Mouse (Mus musculus): Measurements from ENCODE around the gene Phactr1. TPM values are rescaled to one million over a fixed set of nuclear protein-coding genes. Genes with fewer than 3 reads are reported as not detected.

The Phactr1 gene
- polyA plus RNA-seq, 2 experiments from 2014 or later, result 0.65 TPM; not detected in 1

GRCm38 (mm10) chr13:42982646-42983045 lies 302.2 kb downstream of the Phactr1 start:
- no peak for ATAC-seq

DNA sequence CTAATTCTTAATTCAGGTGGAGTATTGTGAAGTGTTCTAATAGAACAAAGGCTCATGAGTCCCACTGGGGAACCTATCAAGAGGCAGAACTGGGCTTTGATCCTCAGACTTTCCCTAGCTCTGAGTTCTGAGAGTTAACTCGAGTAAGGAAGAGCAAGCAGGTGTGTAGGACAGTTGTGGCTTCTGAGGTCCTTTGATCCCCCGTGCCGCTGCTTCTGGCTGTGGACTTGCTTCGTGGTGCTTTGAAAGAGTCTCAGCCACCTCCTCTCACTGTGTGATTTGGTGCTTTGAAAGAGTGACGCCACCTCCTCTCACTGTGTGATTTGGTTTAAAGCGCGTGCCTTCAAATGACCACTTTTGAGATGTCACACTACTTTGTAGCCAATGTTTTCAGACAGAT lies 305.4 kb downstream of the Phactr1 start:
- no peak for ATAC-seq

GRCm38 (mm10) chr13:42987931-42988579 lies 307.6 kb downstream of the Phactr1 start:
- no peak for ATAC-seq

DNA sequence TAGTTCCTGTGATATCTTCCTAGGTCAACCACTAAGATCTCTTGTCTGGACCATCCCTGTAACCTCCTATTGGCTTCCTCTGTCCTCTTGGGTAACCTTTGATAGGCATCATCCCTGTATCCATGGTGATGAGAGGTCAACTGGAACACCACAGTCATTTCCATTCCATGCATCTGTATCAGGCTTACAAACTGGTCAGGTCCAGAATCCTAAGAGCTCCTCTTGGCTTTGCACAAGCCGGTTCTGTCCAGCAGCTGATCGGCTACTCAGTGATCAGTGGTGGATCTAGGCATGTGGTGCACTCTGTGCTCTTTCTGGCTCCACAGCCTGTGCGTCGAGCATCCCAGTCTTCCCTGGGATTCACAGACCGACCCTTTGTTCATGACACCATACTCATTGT lies 309.1 kb downstream of the Phactr1 start:
- no peak for ATAC-seq

DNA sequence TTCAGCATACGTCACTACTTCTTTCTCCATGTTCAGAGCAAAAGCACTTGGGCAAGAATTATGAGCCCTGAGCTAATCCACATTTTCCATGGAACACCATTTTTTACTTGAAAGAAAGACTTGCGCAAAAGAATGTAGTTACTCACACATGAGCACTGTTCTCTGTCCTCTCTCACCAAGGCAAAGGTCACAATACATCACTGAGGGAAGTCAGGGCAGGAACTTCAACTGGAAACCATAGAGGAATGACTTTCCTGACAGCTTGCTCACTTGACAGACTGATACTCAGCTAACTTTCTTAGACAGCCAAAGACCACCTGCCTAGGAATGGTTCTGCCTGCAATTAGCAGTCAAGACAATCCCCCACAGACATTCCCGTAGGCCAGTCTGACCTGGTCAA lies 309.6 kb downstream of the Phactr1 start:
- ATAC-seq, result no peak

DNA sequence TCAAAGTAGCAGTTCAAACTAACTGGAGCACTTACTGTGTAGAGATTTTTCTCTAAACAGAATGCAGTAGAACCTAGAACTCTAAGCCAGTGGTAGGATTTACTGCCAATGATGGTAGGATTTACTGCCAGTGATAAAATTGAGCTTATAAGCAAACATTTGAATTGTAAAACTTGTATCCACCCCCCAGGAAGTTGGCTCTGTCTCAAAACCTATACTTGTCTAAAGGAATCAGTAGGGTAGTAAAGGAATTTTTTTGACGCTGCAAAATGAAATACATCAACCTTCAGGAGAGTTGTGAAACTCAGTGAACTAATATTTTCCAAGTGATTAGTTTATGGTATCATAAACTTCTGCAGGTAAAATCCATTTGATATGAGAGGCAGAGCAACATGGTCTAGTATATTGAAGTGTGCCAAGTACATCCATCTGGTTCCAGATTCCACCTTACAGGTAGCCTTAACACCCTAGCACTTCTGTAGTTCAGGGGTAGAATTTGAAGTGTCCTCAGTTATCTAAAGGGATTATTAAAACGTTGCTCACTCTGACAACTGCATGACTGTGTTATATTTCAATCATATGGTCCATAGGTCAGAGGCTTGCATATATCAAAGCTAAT lies 310.2 kb downstream of the Phactr1 start:
- no peak for ATAC-seq

GRCm38 (mm10) chr13:42991164-42991563 lies 310.7 kb downstream of the Phactr1 start:
- no peak for ATAC-seq

DNA sequence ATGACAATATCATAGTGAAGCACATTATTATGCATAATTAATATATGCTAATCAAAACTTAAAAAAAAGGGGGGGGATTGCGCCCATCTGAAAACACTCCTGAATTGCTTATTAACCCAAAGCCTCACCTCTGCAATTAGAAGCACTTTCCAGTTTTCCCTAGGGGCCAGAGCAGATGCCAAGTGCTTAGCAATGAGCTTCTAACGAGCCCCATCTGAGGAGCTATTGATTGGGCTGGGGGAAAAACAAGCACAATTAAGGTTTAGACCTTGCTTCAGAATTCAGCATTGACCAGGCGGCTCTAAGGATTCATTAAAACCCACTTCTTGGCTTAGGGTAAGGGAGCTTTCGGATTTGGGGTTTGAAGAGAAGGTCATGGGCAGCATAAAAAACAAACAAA lies 311.9 kb downstream of the Phactr1 start:
- no peak for ATAC-seq

DNA sequence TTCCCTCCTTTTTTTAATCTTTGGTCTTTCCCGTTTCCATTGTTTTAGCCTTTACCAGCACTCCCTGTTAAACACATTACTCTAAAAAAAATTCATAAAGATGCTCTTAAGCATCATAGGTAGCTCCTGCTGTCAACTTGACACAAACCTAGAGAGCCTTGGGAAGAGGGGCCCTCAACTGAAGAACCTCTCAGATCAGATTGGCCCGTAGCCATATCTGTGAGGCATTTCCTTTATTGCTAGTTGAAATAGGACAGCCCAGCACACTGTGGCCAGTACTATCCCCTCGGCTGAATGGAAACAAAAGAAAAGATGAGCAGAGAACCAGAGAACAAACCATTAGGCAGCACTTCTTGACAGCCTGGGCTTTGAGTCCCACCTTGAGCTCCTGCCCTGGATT lies 313.9 kb downstream of the Phactr1 start:
- ATAC-seq, result no peak

GRCm38 (mm10) chr13:42996188-42996587 lies 315.8 kb downstream of the Phactr1 start:
- ATAC-seq, result no peak

DNA sequence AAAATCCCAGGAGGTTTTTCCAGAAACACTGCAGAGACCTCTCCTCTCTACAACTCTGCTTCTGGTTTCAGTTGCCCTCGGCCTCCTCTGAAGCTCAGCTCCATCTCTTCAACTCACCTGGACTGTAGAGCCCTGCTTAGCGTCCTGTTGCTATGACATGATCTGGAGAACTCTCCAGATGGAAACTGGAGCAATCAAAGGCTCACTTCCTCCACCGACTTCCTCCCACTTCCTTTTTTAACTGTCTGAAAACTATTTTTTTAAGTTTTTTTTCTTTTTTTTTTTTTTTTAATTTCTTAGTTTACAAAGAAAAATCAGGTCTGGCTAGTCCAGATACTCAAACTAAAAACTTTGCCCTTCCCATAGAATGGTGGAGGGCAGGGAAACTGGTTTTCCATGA lies 318.9 kb downstream of the Phactr1 start:
- no peak for ATAC-seq

DNA sequence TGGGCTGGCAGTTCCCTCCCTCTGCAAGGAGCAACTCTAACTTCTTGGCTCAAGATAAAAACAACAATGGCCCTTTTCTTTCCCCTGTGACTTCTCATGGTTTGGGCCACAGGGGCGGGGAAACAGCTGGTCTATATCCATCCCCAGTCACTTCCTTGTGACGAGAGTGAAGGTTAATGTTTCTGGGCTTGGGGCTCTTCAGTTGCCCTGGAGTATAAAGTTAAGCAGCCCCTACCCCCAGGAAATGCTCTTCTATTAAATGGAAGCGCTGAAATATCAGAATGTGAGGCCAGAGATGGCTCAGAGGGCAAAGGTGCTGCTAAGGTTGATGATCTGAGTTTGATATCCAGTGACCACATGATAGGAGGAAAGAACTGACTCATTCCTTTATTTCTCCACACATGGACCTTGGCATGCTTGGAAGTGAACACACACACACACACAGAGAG lies 324.7 kb downstream of the Phactr1 start:
- no peak for ATAC-seq

GRCm38 (mm10) chr13:43008466-43008865 lies 328.0 kb downstream of the Phactr1 start:
- no peak for ATAC-seq

- ATAC-seq, result no peak
Observed at GRCm38 (mm10) chr13:43009596-43009995, 329.2 kb downstream of the Phactr1 start.

DNA sequence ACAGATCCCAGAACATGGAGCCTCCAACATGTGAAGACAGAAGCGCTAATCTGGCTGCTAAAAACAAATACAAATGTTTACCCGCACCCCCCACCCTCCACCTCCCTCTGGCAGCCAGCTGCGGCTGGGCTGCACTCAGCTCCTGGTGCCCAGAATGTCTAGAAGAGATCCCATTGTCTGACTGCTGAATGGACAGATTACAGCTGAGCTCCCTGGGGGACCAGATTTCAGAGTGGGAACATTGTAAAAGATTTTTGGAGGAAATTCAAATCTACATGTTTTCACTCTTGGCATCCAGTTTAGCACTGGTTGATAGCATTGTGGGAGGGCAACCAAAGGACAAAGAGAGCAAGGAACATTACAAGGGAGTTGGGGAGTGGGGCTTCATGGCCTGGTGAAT lies 331.1 kb downstream of the Phactr1 start:
- no peak for ATAC-seq

- no peak for ATAC-seq
Observed at GRCm38 (mm10) chr13:43013984-43014383, 333.6 kb downstream of the Phactr1 start.

DNA sequence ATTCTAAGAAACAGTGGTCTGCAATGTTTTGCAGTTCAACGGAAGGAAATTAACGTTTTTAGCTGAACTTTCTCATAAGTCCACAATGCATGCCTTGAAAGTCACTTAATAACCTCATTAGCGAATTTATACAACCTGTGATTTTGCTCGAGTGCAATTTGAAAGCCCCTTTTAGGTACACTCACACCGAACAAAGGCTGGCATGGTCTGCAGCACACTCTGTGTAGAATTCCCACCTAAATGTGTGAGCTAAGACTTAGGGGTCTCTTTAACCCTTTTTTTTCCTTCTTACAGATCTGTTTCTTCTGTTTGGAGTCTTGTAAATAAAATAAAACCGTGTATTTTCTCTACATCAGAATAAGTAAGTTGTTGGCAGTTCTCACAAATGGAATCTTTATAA lies 335.3 kb downstream of the Phactr1 start:
- no peak for ATAC-seq

DNA sequence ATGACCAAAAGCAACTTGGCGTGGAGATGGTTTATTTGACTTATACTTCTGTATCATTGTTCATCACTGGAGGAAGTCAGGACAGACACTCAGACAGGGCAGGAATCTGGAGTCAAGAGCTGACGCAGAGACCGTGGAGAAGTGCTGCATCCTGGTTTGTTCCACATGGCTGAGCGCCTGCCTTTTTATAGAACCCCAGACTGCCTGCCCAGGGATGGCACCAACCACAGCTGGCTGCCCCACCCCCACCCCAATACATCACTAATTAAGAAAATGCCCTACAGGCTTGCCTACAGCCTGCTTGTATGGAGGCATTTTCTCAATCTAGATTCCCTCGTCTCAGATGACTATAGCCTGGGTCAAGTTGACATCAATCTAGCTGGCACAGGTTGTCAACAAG lies 338.4 kb downstream of the Phactr1 start:
- ATAC-seq, result no peak

GRCm38 (mm10) chr13:43021031-43021430 lies 340.6 kb downstream of the Phactr1 start:
- no peak for ATAC-seq

DNA sequence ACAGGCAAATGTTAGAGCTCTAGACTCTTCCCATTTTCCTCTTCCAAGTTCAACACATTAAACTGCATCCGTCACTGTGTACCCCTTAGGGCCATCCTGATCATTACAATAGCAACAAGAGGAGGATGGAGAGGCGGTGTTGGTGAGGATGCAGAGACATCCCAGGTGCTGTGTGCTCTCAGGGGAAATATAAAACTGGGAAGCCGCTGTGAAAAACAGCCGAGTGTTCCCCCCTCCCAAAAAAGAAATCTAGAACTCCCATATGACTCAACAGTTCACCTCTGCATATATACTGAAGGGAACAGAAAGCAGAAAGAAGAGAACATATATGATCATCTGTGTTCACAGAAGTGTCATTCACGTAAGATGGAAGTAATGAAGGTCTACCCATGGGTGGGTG lies 342.6 kb downstream of the Phactr1 start:
- ATAC-seq, result no peak

DNA sequence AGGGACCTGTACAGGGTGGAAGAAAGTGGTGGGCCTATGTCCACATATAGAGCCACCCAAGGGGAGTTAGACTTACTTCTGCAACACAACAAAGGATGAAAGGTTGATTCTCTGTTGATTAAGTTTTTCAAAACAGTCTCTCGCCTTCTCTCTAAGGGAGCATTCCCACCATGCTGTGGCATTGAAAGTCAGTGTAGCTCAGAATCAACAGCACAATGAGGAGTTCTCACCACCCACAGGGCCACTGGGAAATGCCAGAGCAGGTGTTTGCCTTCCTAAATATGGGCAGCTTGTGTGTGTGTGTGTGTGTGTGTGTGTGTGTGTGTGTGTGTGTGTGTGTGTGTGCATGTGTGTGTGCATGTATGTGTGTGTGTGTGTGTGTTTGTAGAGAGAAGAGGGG lies 347.1 kb downstream of the Phactr1 start:
- no peak for ATAC-seq

DNA sequence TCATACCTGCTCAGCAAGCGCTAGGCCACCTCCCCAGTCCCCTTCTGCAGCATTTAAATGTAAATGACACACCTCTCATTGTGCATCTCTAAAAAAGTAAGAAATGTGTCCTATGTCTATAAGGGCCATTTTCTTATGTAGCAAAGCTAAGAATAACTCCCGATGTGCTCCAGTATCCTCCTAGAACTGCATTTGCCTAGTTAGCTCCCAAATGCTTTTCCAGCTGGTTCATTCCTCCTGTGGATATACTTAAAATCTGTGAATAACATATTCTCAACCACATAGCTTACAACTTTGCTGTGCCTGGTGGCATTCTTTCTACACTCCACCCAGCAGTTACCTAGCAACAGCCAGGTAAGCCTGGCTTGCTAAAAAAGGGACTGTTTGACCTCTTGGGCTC lies 349.8 kb downstream of the Phactr1 start:
- no peak for ATAC-seq

- no peak for ATAC-seq
Observed at GRCm38 (mm10) chr13:43032451-43032850, 352.0 kb downstream of the Phactr1 start.

GRCm38 (mm10) chr13:43036510-43036909 lies 356.1 kb downstream of the Phactr1 start:
- no peak for ATAC-seq

DNA sequence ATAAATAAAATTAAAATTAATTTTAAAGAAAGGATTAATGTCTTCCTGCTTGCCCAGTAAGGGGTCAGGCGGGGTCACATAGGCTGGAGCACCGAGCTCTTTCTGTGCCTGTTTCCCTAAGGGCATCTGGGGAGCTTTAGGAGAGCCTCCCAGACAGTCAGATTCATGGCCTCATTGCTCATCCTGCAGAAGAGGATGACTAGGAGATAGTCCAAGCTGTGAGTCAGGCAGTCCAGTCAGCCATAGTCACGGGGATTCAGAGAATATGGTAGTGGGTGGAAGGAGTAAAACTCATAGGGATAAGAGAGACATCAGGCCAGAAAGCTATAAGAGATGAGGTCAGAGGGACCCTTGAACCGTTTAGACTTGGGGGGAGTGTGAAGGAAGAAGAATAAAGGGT lies 362.3 kb downstream of the Phactr1 start:
- no peak for ATAC-seq

All from CD4-positive, CD25-positive, alpha-beta regulatory T cell, adult 4 months (primary cell).